Mouse (Mus musculus) forebrain, embryonic 16.5 days (tissue): ENCODE measurements around the gene Acox1. TPM values are rescaled to one million over a fixed set of nuclear protein-coding genes. Genes with fewer than 3 reads are reported as not detected.

Source experiments
- ATAC-seq: fragments of 200-750 bp; cut with Nextera tagmentation; 2 replicates; pipeline ENCODE4 v1.8.0; 2017; ENCODE audit warnings: mild to moderate bottlenecking, moderate library complexity
- H3K27ac ChIP-seq: fragments of 300-500 bp; sonication (generic); 2 replicates; pipeline ENCODE4 v1.5.1; 2014; ENCODE audit warnings: low read length, control low read depth
- H3K27me3 ChIP-seq: fragments of 300-500 bp; sonication (generic); replicated peaks from 2 replicates; pipeline ENCODE4 v1.6.1; 2014; ENCODE audit warnings: low read length; ENCODE audit not compliant: control insufficient read depth, insufficient read depth
- H3K36me3 ChIP-seq: fragments of 300-500 bp; sonication (generic); 2 replicates; pipeline ENCODE4 v1.6.1; 2014; ENCODE audit not compliant: control insufficient read depth, insufficient read depth
- H3K4me1 ChIP-seq: fragments of 300-500 bp; sonication (generic); replicated peaks from 2 replicates; pipeline ENCODE4 v1.6.1; 2014; ENCODE audit warnings: low read length; ENCODE audit not compliant: control insufficient read depth, insufficient read depth
- H3K4me2 ChIP-seq: fragments of 300-500 bp; sonication (generic); 2 replicates; pipeline ENCODE4 v1.6.1; 2014; ENCODE audit warnings: mild to moderate bottlenecking, low read length, control low read depth
- H3K4me3 ChIP-seq: fragments of 300-500 bp; sonication (generic); replicated peaks from 2 replicates; pipeline ENCODE4 v1.5.1; 2014; ENCODE audit warnings: mild to moderate bottlenecking, low read length, control low read depth
- H3K9ac ChIP-seq: fragments of 300-500 bp; sonication (generic); replicated peaks from 2 replicates; pipeline ENCODE4 v1.6.1; 2014; ENCODE audit warnings: low read depth, low read length, control low read depth
- H3K9me3 ChIP-seq: fragments of 300-500 bp; sonication (generic); 2 replicates; pipeline ENCODE4 v1.6.1; 2016; ENCODE audit warnings: low read length; ENCODE audit not compliant: control insufficient read depth
- WGBS: fragments of 180-500 bp; shearing (Covaris S2); extraction: QIAGEN DNeasy Blood & Tissue Kit; methylation state at CpG from one replicate; pipeline ENCODE4 v1.1.7; 2014; 5-methylcytosine and 5-hydroxymethylcytosine counted together
- polyA plus RNA-seq: library from polyadenylated mRNA; unstranded; fragments of >200 nt; fragmentation: Nextera tagmentation; extraction: Ambion mirVana; gene quantifications from 2 replicates; pipeline ENCODE4 v1.2.1, GENCODE M21; 2015

The Acox1 gene
- 62.8 and 63.3 TPM in 2 replicates for polyA plus RNA-seq

DNA sequence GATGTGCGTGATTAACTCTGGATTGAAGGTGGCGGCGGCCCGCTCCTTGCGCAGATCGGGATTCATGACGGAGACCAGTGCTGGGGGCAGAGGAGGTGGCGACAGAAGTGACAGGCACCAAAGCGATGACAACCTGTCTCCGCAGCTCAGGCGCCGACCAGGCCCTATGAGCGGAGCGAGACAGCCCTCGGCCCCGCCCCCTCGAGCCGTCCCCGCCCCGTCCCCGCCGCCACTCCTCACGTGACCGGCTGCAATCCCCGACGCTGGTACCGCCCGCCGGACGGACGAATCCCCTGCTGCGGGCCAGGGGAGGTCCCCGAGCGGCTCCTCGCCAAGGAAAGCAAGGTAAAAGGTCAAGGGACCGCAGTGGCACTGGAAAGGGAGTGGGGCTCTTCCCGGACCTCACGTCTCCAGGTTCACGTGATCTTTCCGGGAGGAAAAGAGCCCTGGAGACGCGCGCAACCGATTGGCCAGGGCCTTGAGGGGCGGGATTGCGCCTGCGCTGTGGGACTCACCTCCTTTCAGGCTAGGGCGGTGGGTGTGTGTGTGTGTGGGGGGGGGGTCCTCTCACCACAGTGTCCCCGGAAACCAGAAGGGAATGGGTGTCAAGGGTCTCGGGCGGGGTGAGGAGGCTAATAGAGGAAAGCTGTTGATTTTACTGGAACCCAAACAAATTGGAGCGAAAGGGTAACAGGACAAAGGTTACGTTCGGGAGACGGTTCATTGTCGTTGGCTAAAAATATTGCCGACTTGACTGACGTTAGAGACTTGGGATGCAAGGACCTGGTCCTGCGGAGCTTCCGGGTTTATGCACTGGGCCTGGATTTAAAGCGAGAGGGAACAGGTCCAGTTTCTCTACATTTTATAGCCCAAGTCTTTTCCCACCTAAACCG, at the start of gene Acox1, which contains the start of gene Ten1:
Acox1 (minus strand) TSS at position 407 of the 893 bp plus-strand sequence.
Ten1 (plus strand) TSS at position 217 of the 893 bp plus-strand sequence.
- Histone ChIP-seq H3K4me3 (peak within 1 kb of the TSS; percentile 83), H3K4me1 (peaks cover 13% of the 10 kb centered on the region), H3K27ac (peak within 1 kb of the TSS; percentile 97), H3K36me3 (peaks cover 5% of the 10 kb centered on the region; the same call in 1 of the 2 replicates), H3K9me3 (no peaks in the 10 kb centered on the region), H3K9ac (peak within 1 kb of the TSS; percentile 81), H3K27me3 (no peaks in the 10 kb centered on the region), H3K4me2 (peak within 1 kb of the TSS; percentile 72)
- WGBS = under 1% methylated on average over 62 of the region's 62 CpGs
- peak; percentile 98 for ATAC-seq

DNA sequence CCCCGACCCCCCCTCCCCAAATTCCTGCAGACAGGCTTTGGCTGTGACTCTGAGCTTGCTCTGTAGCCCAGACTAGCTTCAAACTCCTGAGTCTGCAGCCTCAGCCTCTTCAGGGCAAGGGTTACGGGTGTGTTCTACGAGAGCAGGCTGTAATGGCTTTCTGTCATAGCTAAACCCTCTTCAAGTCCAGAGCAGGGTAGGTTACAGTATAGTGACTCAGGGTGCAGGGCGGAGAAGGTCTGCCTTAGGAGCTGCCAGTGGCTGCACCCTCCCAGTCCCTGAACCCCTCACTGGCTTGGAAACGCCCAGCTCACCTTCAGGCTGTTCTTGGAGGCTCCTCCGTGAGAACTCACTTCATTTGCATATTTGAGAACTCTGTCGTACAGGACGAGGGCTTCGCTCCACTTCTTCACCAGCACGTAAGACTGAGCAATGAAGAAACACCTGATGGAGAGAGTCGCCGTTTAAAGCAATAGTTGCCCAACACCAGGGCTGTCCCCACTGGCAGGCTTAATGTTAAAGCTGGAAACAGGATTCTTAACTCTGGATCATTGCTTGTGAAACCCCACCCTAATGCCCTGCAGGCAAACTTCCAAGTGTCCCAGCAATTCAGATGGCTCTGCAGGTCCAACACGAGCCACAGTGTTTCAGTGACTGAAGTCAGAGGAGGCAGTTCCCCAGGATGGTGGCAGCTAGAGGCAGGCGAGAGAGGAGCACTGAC, 48.8 kb upstream of the Acox1 start:
- Histone ChIP-seq H3K27ac (no peak overlapping the region), H3K4me3 (no peak overlapping the region), H3K9ac (no peak overlapping the region), H3K9me3 (no peaks in the 10 kb centered on the region), H3K4me2 (no peak overlapping the region), H3K4me1 (no peaks in the 10 kb centered on the region), H3K27me3 (no peaks in the 10 kb centered on the region), H3K36me3 (peaks cover 52% of the 10 kb centered on the region)
- 86% methylated on average over 14 of the region's 14 CpGs for WGBS
- ATAC-seq = no peak

DNA sequence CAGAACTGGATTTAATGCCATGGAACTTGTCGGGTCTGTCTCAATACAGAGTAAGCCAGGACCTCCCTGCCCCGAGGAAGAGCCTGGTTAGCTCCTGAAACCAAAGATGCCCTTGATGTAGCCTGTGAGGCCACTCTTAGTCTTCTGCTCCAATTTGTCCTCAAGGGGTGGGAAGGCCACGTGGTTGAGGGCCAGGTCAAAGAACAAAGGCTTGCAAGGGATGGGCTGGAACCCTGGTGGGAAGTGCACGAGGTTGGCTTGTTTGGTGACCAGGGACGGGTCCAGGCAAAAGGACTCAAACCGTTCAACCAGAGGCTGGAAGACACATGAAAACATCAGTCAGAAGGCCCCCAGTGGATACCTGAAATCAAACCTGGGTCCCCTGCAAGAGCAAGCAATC, 46.8 kb upstream of the Acox1 start:
- Histone ChIP-seq H3K9me3 (no peaks in the 10 kb centered on the region), H3K4me1 (no peaks in the 10 kb centered on the region), H3K36me3 (peaks cover 43% of the 10 kb centered on the region), H3K27me3 (no peaks in the 10 kb centered on the region), H3K4me2 (no peak overlapping the region), H3K4me3 (no peak overlapping the region), H3K9ac (no peak overlapping the region), H3K27ac (no peak overlapping the region)
- 74% methylated on average over 6 of the region's 6 CpGs for WGBS
- ATAC-seq = no peak

DNA sequence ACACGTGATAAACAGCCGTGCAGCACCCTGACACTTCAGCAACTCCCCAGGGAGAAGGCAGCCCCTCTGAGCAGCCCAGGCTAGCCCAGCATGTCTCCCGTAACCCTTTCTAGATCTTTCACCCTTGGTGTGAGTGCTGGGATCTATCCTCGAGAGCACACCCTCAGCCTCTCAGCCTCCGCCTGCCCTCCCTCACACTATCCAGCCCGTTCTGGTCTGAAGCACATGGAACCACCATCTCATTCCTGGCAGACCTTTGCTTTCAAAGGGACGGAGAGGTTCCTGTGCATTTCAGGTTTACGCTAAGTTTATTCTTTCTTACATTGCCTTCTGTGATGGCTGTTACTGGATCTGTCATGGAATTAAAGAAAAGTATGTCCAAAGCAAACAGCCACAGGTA, 45.7 kb upstream of the Acox1 start:
- no peak overlapping the region for H3K4me3 ChIP-seq
- H3K4me1 ChIP-seq = no peaks in the 10 kb centered on the region
- H3K27me3 ChIP-seq = no peaks in the 10 kb centered on the region
- H3K9ac ChIP-seq = no peak overlapping the region
- peaks cover 33% of the 10 kb centered on the region for H3K36me3 ChIP-seq
- WGBS = 88% methylated on average over 8 of the region's 8 CpGs
- ATAC-seq = no peak
- no peaks in the 10 kb centered on the region for H3K9me3 ChIP-seq
- no peak overlapping the region for H3K4me2 ChIP-seq
- no peak overlapping the region for H3K27ac ChIP-seq

DNA sequence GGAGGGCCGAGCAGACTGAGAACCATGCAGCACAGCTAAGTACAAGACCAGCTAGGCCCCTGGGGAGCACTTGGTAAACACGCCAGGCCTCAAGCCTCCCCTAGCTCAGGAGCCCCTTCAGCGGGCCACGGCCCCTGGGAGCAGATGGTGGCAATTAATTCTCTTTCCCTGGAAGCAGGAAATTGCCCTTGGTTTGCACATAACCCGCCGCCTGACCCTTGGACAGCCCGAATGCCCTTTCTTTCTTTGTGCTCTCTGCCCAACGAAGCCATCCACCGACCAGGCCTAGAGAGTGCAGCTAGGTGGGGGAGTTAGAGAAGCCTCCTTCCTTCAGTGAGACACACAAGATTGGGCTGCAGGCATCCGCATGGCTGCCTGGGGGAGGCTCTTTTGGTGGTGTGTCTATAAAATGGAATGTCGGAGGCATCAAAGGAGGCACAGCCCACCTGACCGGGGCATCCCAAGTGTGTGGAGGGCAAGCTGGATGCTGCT, 42.9 kb upstream of the Acox1 start:
- Histone ChIP-seq H3K27me3 (peaks cover 11% of the 10 kb centered on the region), H3K36me3 (peaks cover 18% of the 10 kb centered on the region), H3K4me1 (no peaks in the 10 kb centered on the region), H3K4me3 (no peak overlapping the region), H3K27ac (no peak overlapping the region), H3K9me3 (no peaks in the 10 kb centered on the region), H3K9ac (no peak overlapping the region), H3K4me2 (no peak overlapping the region)
- 75% methylated on average over 12 of the region's 12 CpGs for WGBS
- no peak for ATAC-seq

DNA sequence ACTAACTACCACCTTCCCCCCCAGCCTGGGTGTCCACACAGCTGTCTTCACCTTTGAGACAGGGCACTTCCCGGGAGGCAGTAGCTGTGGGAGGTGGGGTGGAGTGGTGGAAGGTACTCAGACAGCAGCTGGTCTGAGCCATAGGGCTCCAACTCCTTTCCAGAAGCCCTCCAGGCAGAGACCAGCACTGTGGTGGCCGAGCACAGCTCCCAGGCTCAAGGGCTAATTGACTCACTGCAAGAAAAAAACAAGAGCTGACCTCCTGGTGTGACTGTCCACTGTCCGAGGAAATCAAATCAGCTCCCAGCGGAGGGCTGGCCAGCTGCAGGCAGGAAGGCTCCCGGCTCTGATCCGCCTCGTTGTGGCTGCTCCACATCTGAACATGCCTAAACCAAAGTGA, 41.0 kb upstream of the Acox1 start:
- WGBS = 13% methylated on average over 7 of the region's 7 CpGs
- H3K4me2 ChIP-seq = no peak overlapping the region

DNA sequence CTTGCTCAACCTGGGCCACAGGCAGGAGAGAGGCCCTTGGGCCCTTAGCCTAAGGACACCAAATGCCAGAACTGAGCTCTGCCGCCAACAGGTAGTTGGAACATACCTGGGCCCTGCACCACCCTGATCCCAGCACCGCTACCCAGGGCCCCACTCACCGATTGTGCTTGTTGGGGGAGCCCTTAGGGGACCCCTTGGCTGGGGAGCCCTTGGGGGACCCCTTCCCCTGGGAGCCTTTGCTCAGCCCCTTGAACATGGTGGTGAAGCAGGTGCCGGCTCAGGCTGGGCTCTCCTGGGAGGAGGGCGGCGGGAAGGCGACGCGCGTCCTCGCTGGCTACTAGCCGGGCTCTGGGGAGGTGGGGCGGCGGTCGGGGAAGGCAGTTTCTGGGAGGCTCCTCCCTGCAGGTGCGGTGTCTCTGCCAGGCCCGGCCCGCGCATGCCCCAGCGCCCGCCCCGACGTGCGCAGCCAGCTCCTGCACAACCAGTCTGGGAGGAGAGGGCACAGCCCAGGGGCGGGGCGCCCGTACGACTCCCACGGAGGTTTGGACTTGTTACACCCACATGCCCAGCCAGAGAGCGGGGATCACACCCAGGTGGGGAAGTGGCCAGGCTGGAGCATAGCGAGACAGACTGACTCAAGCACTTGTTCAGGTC, 39.0 kb upstream of the Acox1 start, which contains the start of gene Evpl:
Evpl (minus strand) TSS at position 336 of the 654 bp plus-strand sequence.
- 13% methylated on average over 26 of the region's 31 CpGs for WGBS
- Histone ChIP-seq H3K4me2 (no peak within 1 kb of the TSS), H3K4me3 (no peak within 1 kb of the TSS), H3K4me1 (no peaks in the 10 kb centered on the region), H3K27me3 (peaks cover 11% of the 10 kb centered on the region), H3K9me3 (no peaks in the 10 kb centered on the region), H3K36me3 (no peaks in the 10 kb centered on the region), H3K27ac (no peak within 1 kb of the TSS), H3K9ac (no peak within 1 kb of the TSS)
- no peak for ATAC-seq

More for the DNA sequence above, 41.0 kb upstream of the Acox1 start:
- Histone ChIP-seq H3K27me3 (peaks cover 11% of the 10 kb centered on the region), H3K27ac (no peak overlapping the region), H3K4me3 (no peak overlapping the region), H3K9me3 (no peaks in the 10 kb centered on the region), H3K9ac (no peak overlapping the region), H3K36me3 (peaks cover 3% of the 10 kb centered on the region; the same call in 1 of the 2 replicates), H3K4me1 (no peaks in the 10 kb centered on the region)
- no peak for ATAC-seq

DNA sequence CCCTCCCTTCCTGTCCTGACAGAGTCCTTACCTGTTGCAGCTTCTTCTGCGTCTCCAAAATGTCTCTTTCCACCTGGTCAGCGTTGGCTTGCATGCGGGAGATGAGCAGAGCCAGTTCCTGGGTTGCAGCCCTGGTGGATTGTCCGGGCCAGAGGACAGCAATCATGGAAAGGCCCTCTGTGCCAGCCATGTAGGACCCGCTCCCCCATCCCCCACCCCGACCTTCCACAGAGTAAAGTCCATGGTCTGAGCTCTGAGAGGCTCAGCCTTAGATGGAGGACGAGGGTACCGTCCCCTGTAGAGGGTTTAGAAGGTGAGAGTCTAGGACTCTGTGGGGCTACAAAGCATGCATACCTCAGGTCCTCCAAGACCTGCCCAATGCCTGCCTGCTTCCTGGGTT, 36.1 kb upstream of the Acox1 start:
- no peak overlapping the region for H3K9ac ChIP-seq
- H3K4me2 ChIP-seq = no peak overlapping the region
- ATAC-seq = no peak
- no peak overlapping the region for H3K4me3 ChIP-seq
- no peaks in the 10 kb centered on the region for H3K36me3 ChIP-seq
- no peak overlapping the region for H3K27ac ChIP-seq
- 84% methylated on average over 8 of the region's 8 CpGs for WGBS
- no peaks in the 10 kb centered on the region for H3K4me1 ChIP-seq
- H3K9me3 ChIP-seq = no peaks in the 10 kb centered on the region
- H3K27me3 ChIP-seq = peaks cover 11% of the 10 kb centered on the region
